8 mouse cellular contexts compared by ENCODE assay signal in genomic region chr2:27412245-27412800, GRCm38 (mm10). TPM values are rescaled to one million over a fixed set of nuclear protein-coding genes. Genes with fewer than 3 reads are reported as not detected.
DNase-seq lines count a peak whose midpoint lies in the region; ATAC-seq and TF ChIP-seq lines count a peak whose summit lies in the region.

No protein-coding gene starts in this region.

- H3K27me3 ChIP-seq in kidney, adult 2 months (replicated peaks; ENCODE audit: control insufficient read depth, insufficient read depth, low read length), result no peaks in the 10 kb centered on the region
- H3K27me3 ChIP-seq in hindbrain, postnatal 0 days (ENCODE audit: insufficient read depth, low read length), result no peaks in the 10 kb centered on the region
- no peaks in the 10 kb centered on the region for H3K27me3 ChIP-seq in midbrain, embryonic 14.5 days (ENCODE audit: control insufficient read depth, insufficient read depth, low read length)

- no peak for ATAC-seq in hindbrain, postnatal 0 days
- ATAC-seq in midbrain, embryonic 14.5 days (ENCODE audit: low FRiP score, low TSS enrichment), result no peak

- TF ChIP-seq CTCF in kidney, adult 2 months (conservative IDR thresholded peaks at IDR 0.05; ENCODE audit: insufficient read depth, insufficient read length, low read depth, low read length), result no peak
- no peak for TF ChIP-seq CTCF in bone marrow macrophage, adult 2 months (IDR thresholded peaks at IDR 0.05; ENCODE audit: low read depth, low read length)
- no peak for TF ChIP-seq CTCF in hindbrain, postnatal 0 days (IDR thresholded peaks at IDR 0.05; ENCODE audit: low read depth)

- no peak overlapping the region for H3K4me3 ChIP-seq in kidney, adult 2 months (ENCODE audit: insufficient read depth, low read depth, low read length)
- H3K4me3 ChIP-seq in bone marrow macrophage, adult 2 months (ENCODE audit: insufficient read depth, low read length), result no peak overlapping the region
- H3K4me3 ChIP-seq in hindbrain, postnatal 0 days (ENCODE audit: low read length), result no peak overlapping the region
- no peak overlapping the region for H3K4me3 ChIP-seq in midbrain, embryonic 14.5 days (replicated peaks; ENCODE audit: low read depth, low read length)

- TF ChIP-seq POLR2A in kidney, adult 2 months (IDR thresholded peaks at IDR 0.05; ENCODE audit: low read depth, low read length), result no peak
- no peak for TF ChIP-seq POLR2A in bone marrow macrophage, adult 2 months (IDR thresholded peaks at IDR 0.05; ENCODE audit: borderline replicate concordance, low read depth, low read length)

- peak; percentile 26 for DNase-seq in kidney, adult 2 months
- no peak for DNase-seq in kidney, postnatal 14 days
- DNase-seq in hindbrain, postnatal 0 days (ENCODE audit: low spot score), result no peak
- DNase-seq in midbrain, embryonic 14.5 days, result no peak
- DNase-seq in right cerebral cortex, adult 2 months (ENCODE audit: low spot score in 2 of 2), result no peak
- no peak for DNase-seq in frontal cortex, adult 2 months (ENCODE audit: extremely low spot score in 1 of 2, low spot score in 1 of 2)
- DNase-seq in right cerebral cortex, postnatal 4 days, result no peak

- no peaks in the 10 kb centered on the region for H3K36me3 ChIP-seq in kidney, adult 2 months (ENCODE audit: control insufficient read depth, insufficient read depth, low read length)
- no peaks in the 10 kb centered on the region for H3K36me3 ChIP-seq in hindbrain, postnatal 0 days (ENCODE audit: insufficient read depth, low read length)
- H3K36me3 ChIP-seq in midbrain, embryonic 14.5 days (ENCODE audit: control insufficient read depth, insufficient read depth, low read length), result no peaks in the 10 kb centered on the region

- H3K9ac ChIP-seq in hindbrain, postnatal 0 days (replicated peaks; ENCODE audit: low read length), result no peak overlapping the region
- no peak overlapping the region for H3K9ac ChIP-seq in midbrain, embryonic 14.5 days (replicated peaks; ENCODE audit: low read length)

- no peak overlapping the region for H3K4me2 ChIP-seq in hindbrain, postnatal 0 days (ENCODE audit: low read depth, low read length)
- H3K4me2 ChIP-seq in midbrain, embryonic 14.5 days (ENCODE audit: low read length), result 0 out of 2 replicates have a peak overlapping the region, but pooled peaks have one; percentile 11

- peaks cover 20% of the 10 kb centered on the region; the same call in 1 of the 2 replicates for H3K4me1 ChIP-seq in kidney, adult 2 months (ENCODE audit: control insufficient read depth, insufficient read depth, low read length)
- H3K4me1 ChIP-seq in bone marrow macrophage, adult 2 months (ENCODE audit: control insufficient read depth, insufficient read depth, low read length), result peaks cover 59% of the 10 kb centered on the region
- H3K4me1 ChIP-seq in hindbrain, postnatal 0 days (ENCODE audit: insufficient read depth, low read length), result peaks cover 28% of the 10 kb centered on the region
- H3K4me1 ChIP-seq in midbrain, embryonic 14.5 days (ENCODE audit: control insufficient read depth, insufficient read depth, low read length), result peaks cover 55% of the 10 kb centered on the region

- H3K9me3 ChIP-seq in hindbrain, postnatal 0 days (ENCODE audit: low read length), result no peaks in the 10 kb centered on the region
- H3K9me3 ChIP-seq in midbrain, embryonic 14.5 days (ENCODE audit: control insufficient read depth, low read length), result no peaks in the 10 kb centered on the region

- no peak overlapping the region for H3K27ac ChIP-seq in kidney, adult 2 months (ENCODE audit: insufficient read depth, low read depth, low read length)
- H3K27ac ChIP-seq in bone marrow macrophage, adult 2 months (ENCODE audit: insufficient read depth, low read depth, low read length), result peak overlapping the region; percentile 58
- peak overlapping the region; percentile 22; the same call in 1 of the 2 replicates for H3K27ac ChIP-seq in hindbrain, postnatal 0 days
- peak overlapping the region; percentile 70 for H3K27ac ChIP-seq in midbrain, embryonic 14.5 days (replicated peaks; ENCODE audit: low read depth, low read length)

- WGBS in kidney, adult 2 months, result 34% methylated on average over 7 of the region's 7 CpGs
- whole genome bisulfite sequencing in hindbrain, postnatal 0 days, result 14% methylated on average over 7 of the region's 7 CpGs
- WGBS in midbrain, embryonic 14.5 days, result 11% methylated on average over 7 of the region's 7 CpGs

RNA-seq across cellular contexts. Expression of gene Vav2, which starts 14.5 kb away (rescaled TPM):
- 28.1 and 30.3 TPM in 2 replicates for polyA plus RNA-seq in kidney, adult 2 months (2012; rRNA removed)
- 13.4 and 16.3 TPM in 2 replicates for polyA plus RNA-seq in bone marrow macrophage, adult 2 months (2012; ENCODE audit: insufficient read depth, insufficient read length, missing spikeins)
- total RNA-seq in hindbrain, postnatal 0 days (2014; rRNA removed), result 38.4 and 44.9 TPM in 2 replicates
- 8.2 TPM in 2 replicates for polyA plus RNA-seq in hindbrain, postnatal 0 days (2015; fragmentation: Nextera tagmentation; extraction: Ambion mirVana)
- 14.1 and 16.4 TPM in 2 replicates for polyA plus RNA-seq in midbrain, embryonic 14.5 days (2014; fragmentation: Nextera tagmentation; extraction: Ambion mirVana)
- polyA plus RNA-seq in frontal cortex, adult 2 months (2012; rRNA removed), result 18.7 and 19.2 TPM in 2 replicates

RNA-seq across cellular contexts. Expression of gene Brd3os, which starts 29.8 kb away (rescaled TPM):
- 11.6 and 15.1 TPM in 2 replicates for polyA plus RNA-seq in kidney, adult 2 months (2012; rRNA removed)
- 1.2 and 3.1 TPM in 2 replicates for polyA plus RNA-seq in bone marrow macrophage, adult 2 months (2012; ENCODE audit: insufficient read depth, insufficient read length, missing spikeins)
- 29.9 and 30.9 TPM in 2 replicates for total RNA-seq in hindbrain, postnatal 0 days (2014; rRNA removed)
- polyA plus RNA-seq in hindbrain, postnatal 0 days (2015; fragmentation: Nextera tagmentation; extraction: Ambion mirVana), result 34.1 and 39.7 TPM in 2 replicates
- polyA plus RNA-seq in midbrain, embryonic 14.5 days (2014; fragmentation: Nextera tagmentation; extraction: Ambion mirVana), result 37.8 and 45.1 TPM in 2 replicates
- polyA plus RNA-seq in frontal cortex, adult 2 months (2012; rRNA removed), result 40.8 and 44.4 TPM in 2 replicates
